Mouse (Mus musculus): ENCODE measurements around the gene Gm27029. TPM values are rescaled to one million over a fixed set of nuclear protein-coding genes. Genes with fewer than 3 reads are reported as not detected.

Gm27029 gene
- polyA plus RNA-seq, 1 experiment from 2014 or later = 7.3 TPM

- H3K9me3 ChIP-seq = no peaks in the 10 kb centered on the region
- H3K36me3 ChIP-seq = 0 out of 2 replicates have a peak, but pooled peaks cover 7% of the 10 kb centered on the region
- peak overlapping the region; percentile 93 for H3K4me2 ChIP-seq (replicated peaks)
- H3K9ac ChIP-seq = peak overlapping the region; percentile 81
- no peaks in the 10 kb centered on the region for H3K27me3 ChIP-seq (replicated peaks)
- ATAC-seq = peak; percentile 61
- peaks cover 31% of the 10 kb centered on the region for H3K4me1 ChIP-seq (replicated peaks)
- H3K4me3 ChIP-seq (replicated peaks) = peak overlapping the region; percentile 93
- whole genome bisulfite sequencing = under 1% methylated on average over 51 of the region's 51 CpGs
- peak overlapping the region; percentile 93 for H3K27ac ChIP-seq
Measured at GRCm38 (mm10) chr11:101465101-101465868, 40.7 kb upstream of the Gm27029 start.

GRCm38 (mm10) chr11:101464211-101465100 is 39.9 kb upstream of the Gm27029 start, which contains the start of gene Rnd2:
Gene Rnd2 (plus strand): TSS chr11:101464999.
- H3K27ac ChIP-seq = peak within 1 kb of the TSS; percentile 93
- H3K9ac ChIP-seq = peak within 1 kb of the TSS; percentile 81
- WGBS = 5% methylated on average over 12 of the region's 12 CpGs
- no peaks in the 10 kb centered on the region for H3K27me3 ChIP-seq (replicated peaks)
- H3K36me3 ChIP-seq = 0 out of 2 replicates have a peak, but pooled peaks cover 8% of the 10 kb centered on the region
- ATAC-seq = peak; percentile 57
- H3K4me2 ChIP-seq (replicated peaks) = peak within 1 kb of the TSS; percentile 93
- H3K4me3 ChIP-seq (replicated peaks) = peak within 1 kb of the TSS; percentile 93
- no peaks in the 10 kb centered on the region for H3K9me3 ChIP-seq
- H3K4me1 ChIP-seq (replicated peaks) = peaks cover 32% of the 10 kb centered on the region

- Histone ChIP-seq H3K4me3 (replicated peaks) (no peak overlapping the region), H3K4me2 (replicated peaks) (peak overlapping the region; percentile 93), H3K4me1 (replicated peaks) (peaks cover 33% of the 10 kb centered on the region), H3K9me3 (no peaks in the 10 kb centered on the region), H3K9ac (no peak overlapping the region), H3K36me3 (peaks cover 8% of the 10 kb centered on the region; the same call in 1 of the 2 replicates), H3K27me3 (replicated peaks) (no peaks in the 10 kb centered on the region), H3K27ac (no peak overlapping the region; the same call in 1 of the 2 replicates)
- WGBS = 19% methylated on average over 13 of the region's 13 CpGs
- no peak for ATAC-seq
Measured at GRCm38 (mm10) chr11:101462583-101463440, 38.2 kb upstream of the Gm27029 start.

- no peak overlapping the region for H3K4me3 ChIP-seq (replicated peaks)
- no peak for ATAC-seq
- no peaks in the 10 kb centered on the region for H3K9me3 ChIP-seq
- no peak overlapping the region for H3K9ac ChIP-seq
- no peaks in the 10 kb centered on the region for H3K27me3 ChIP-seq (replicated peaks)
- H3K27ac ChIP-seq = no peak overlapping the region
- WGBS = 85% methylated on average over 14 of the region's 14 CpGs
- peaks cover 8% of the 10 kb centered on the region; the same call in 1 of the 2 replicates for H3K36me3 ChIP-seq
- H3K4me1 ChIP-seq (replicated peaks) = peaks cover 30% of the 10 kb centered on the region
- no peak overlapping the region; the same call in 1 of the 2 replicates for H3K4me2 ChIP-seq (replicated peaks)
Measured at GRCm38 (mm10) chr11:101462141-101462540, 37.5 kb upstream of the Gm27029 start.

DNA sequence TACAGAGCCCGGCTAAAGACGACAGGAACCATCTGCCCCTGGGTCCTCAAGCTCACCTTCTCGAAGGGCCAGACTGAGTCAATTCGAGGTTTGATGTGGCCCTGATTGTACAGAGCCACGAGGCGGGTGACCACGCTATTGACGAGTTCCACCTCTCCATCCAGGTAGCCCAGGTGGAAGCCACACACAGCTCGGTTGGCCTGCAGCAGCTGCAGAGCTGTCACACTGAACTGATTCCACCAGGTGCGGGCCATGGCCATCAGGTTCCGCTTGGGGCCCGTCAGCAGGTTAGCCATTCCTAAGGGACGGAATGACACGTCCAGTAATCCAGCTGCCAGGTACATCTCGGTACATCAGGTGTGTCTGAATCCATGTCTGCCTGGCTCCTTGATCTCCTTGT is 35.7 kb upstream of the Gm27029 start:
- Histone ChIP-seq H3K36me3 (peaks cover 8% of the 10 kb centered on the region; the same call in 1 of the 2 replicates), H3K4me2 (replicated peaks) (no peak overlapping the region), H3K4me3 (replicated peaks) (no peak overlapping the region), H3K9me3 (no peaks in the 10 kb centered on the region), H3K27me3 (replicated peaks) (no peaks in the 10 kb centered on the region), H3K27ac (no peak overlapping the region), H3K9ac (no peak overlapping the region), H3K4me1 (replicated peaks) (peaks cover 28% of the 10 kb centered on the region)
- WGBS = 82% methylated on average over 15 of the region's 15 CpGs
- no peak for ATAC-seq

GRCm38 (mm10) chr11:101459716-101460115 is 35.1 kb upstream of the Gm27029 start:
- peaks cover 8% of the 10 kb centered on the region; the same call in 1 of the 2 replicates for H3K36me3 ChIP-seq
- peaks cover 28% of the 10 kb centered on the region for H3K4me1 ChIP-seq (replicated peaks)
- no peak for ATAC-seq
- no peak overlapping the region; the same call in 1 of the 2 replicates for H3K27ac ChIP-seq
- WGBS = 55% methylated on average over 6 of the region's 6 CpGs
- no peaks in the 10 kb centered on the region for H3K27me3 ChIP-seq (replicated peaks)
- H3K4me2 ChIP-seq (replicated peaks) = no peak overlapping the region
- no peak overlapping the region for H3K4me3 ChIP-seq (replicated peaks)
- H3K9ac ChIP-seq = no peak overlapping the region
- H3K9me3 ChIP-seq = no peaks in the 10 kb centered on the region

- Histone ChIP-seq H3K9ac (no peak overlapping the region), H3K4me2 (replicated peaks) (no peak overlapping the region), H3K27ac (no peak overlapping the region), H3K4me3 (replicated peaks) (no peak overlapping the region), H3K4me1 (replicated peaks) (peaks cover 19% of the 10 kb centered on the region), H3K27me3 (replicated peaks) (no peaks in the 10 kb centered on the region), H3K36me3 (peaks cover 8% of the 10 kb centered on the region; the same call in 1 of the 2 replicates), H3K9me3 (no peaks in the 10 kb centered on the region)
- ATAC-seq = no peak
- WGBS = 83% methylated on average over 12 of the region's 12 CpGs
Measured at GRCm38 (mm10) chr11:101458217-101458616, 33.6 kb upstream of the Gm27029 start.

DNA sequence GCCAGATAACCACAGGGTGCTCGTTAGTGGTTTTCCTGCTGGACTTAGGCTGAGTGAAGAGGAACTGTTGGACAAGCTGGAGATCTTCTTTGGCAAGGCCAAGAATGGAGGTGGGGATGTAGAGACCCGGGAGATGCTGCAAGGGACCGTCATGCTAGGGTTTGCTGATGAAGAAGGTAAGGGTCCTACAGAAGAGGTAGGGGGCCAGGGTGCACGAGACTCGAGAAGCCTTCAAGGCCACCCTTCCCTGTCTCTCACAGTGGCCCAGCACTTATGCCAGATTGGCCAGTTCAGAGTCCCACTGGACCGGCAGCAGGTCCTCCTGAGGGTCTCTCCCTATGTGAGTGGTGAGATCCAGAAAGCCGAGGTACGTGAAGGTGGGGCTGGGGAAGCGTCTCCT is 33.0 kb upstream of the Gm27029 start:
- H3K27me3 ChIP-seq (replicated peaks) = no peaks in the 10 kb centered on the region
- H3K4me2 ChIP-seq (replicated peaks) = no peak overlapping the region
- H3K27ac ChIP-seq = no peak overlapping the region
- H3K4me3 ChIP-seq (replicated peaks) = no peak overlapping the region
- H3K9me3 ChIP-seq = no peaks in the 10 kb centered on the region
- peaks cover 8% of the 10 kb centered on the region; the same call in 1 of the 2 replicates for H3K36me3 ChIP-seq
- 92% methylated on average over 9 of the region's 9 CpGs for WGBS
- ATAC-seq = no peak
- H3K4me1 ChIP-seq (replicated peaks) = peaks cover 16% of the 10 kb centered on the region
- H3K9ac ChIP-seq = no peak overlapping the region

GRCm38 (mm10) chr11:101455627-101456026 is 31.0 kb upstream of the Gm27029 start:
- Histone ChIP-seq H3K4me3 (replicated peaks) (no peak overlapping the region), H3K9ac (no peak overlapping the region), H3K4me1 (replicated peaks) (peaks cover 8% of the 10 kb centered on the region), H3K9me3 (no peaks in the 10 kb centered on the region), H3K27ac (no peak overlapping the region), H3K4me2 (replicated peaks) (no peak overlapping the region), H3K27me3 (replicated peaks) (no peaks in the 10 kb centered on the region), H3K36me3 (peaks cover 3% of the 10 kb centered on the region; the same call in 1 of the 2 replicates)
- ATAC-seq = no peak
- WGBS = 67% methylated on average over 7 of the region's 7 CpGs

GRCm38 (mm10) chr11:101454702-101455101 is 30.1 kb upstream of the Gm27029 start:
- no peak overlapping the region for H3K4me3 ChIP-seq (replicated peaks)
- H3K9ac ChIP-seq = no peak overlapping the region
- H3K4me1 ChIP-seq (replicated peaks) = peaks cover 8% of the 10 kb centered on the region
- H3K36me3 ChIP-seq = no peaks in the 10 kb centered on the region; the same call in 1 of the 2 replicates
- WGBS = 76% methylated on average over 6 of the region's 6 CpGs
- no peak for ATAC-seq
- no peaks in the 10 kb centered on the region for H3K27me3 ChIP-seq (replicated peaks)
- H3K9me3 ChIP-seq = no peaks in the 10 kb centered on the region
- no peak overlapping the region for H3K27ac ChIP-seq
- no peak overlapping the region for H3K4me2 ChIP-seq (replicated peaks)

DNA sequence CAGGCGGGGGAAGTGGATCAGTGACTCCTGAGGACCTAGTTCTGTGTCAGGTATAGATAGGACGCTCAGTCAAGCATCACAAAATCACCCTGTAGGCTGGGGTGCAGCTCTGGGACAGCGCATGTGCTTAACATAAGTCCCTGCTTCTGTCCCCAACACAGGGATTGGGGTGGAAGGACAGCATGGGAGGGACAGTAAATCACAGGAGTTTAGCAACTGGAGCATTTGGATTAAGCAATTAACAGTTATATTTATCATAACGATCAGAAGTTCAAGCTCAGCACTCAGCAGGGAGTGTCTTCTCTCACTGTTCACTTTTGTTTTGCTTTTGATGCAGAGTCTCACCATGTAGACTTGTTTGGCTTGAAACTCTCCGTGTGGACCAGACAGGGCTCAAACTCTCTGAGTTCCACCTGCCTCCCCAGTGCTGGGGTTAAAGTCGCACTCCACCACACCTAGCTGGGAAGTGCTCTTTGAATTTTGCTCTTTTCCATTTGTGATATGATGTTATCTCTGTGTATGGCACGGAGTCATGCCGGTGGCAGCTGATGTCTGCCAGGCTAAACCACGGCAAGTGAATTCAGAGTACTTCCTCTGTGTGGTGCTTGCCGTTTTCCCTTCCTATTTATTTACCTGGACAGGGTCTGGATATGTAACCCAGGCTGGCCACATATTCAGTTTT is 27.6 kb upstream of the Gm27029 start:
- no peaks in the 10 kb centered on the region for H3K9me3 ChIP-seq
- peak; percentile 39 for ATAC-seq
- no peak overlapping the region for H3K4me3 ChIP-seq (replicated peaks)
- no peaks in the 10 kb centered on the region; the same call in 1 of the 2 replicates for H3K4me1 ChIP-seq (replicated peaks)
- 0 out of 2 replicates have a peak overlapping the region, but pooled peaks have one; percentile 3 for H3K27ac ChIP-seq
- 0 out of 2 replicates have a peak overlapping the region, but pooled peaks have one; percentile 0 for H3K4me2 ChIP-seq (replicated peaks)
- no peaks in the 10 kb centered on the region for H3K27me3 ChIP-seq (replicated peaks)
- H3K36me3 ChIP-seq = no peaks in the 10 kb centered on the region; the same call in 1 of the 2 replicates
- 64% methylated on average over 10 of the region's 10 CpGs for WGBS
- H3K9ac ChIP-seq = no peak overlapping the region
